Mouse (Mus musculus): Measurements from ENCODE around the gene Caps2.
"Not testable (repeated sequence)": the region's sequence is repeated elsewhere in the genome, so short reads cannot be mapped to it uniquely, and the experiment has no call there.

- not testable (repeated sequence) for TF ChIP-seq CTCF (conservative IDR thresholded peaks at IDR 0.05; ENCODE audit: insufficient read depth, insufficient read length, low read depth, low read length); POLR2A (IDR thresholded peaks at IDR 0.05; ENCODE audit: low read depth, low read length)
These were observed 65.8 kb downstream of the Caps2 start for GRCm38 (mm10) chr10:112229091-112229843.

Data from kidney, adult 2 months (tissue).